Mouse (Mus musculus) lung, adult 18-20 months (tissue): ENCODE measurements at regions not wholly inside any gene's neighbourhood (a gene's known extent, or its start where the extent isn't known, plus 50 kb on each side); places are given as distances from the start of the nearest gene placed in this dataset.

Experiments
- DNase-seq, 2 experiments: peaks; one replicate each; pipeline ENCODE4 v3.0.0; 2022; ENCODE audit warnings: mixed read lengths in 2 of 2

DNA sequence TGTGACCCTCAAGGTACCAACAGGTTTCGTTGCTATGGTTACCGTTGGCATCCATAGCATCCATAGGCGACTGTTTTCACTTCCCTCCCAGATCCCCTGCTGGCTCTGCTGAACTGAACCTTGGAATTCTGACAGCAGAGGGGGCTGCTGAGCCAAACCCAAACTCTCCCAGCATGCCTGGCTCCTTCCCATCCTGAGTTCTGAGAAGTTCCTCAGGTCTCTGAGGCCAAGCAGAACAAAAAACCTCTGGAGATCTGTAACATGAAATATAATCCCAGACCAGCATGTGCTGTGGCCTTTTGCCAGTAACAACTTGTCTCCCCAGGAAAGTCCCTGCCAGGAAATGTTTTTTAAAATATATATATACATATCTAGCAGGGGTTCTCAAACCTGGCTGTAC, 56.1 kb upstream of the Clint1 start:
- peak; percentile 69 to 76 for DNase-seq

DNA sequence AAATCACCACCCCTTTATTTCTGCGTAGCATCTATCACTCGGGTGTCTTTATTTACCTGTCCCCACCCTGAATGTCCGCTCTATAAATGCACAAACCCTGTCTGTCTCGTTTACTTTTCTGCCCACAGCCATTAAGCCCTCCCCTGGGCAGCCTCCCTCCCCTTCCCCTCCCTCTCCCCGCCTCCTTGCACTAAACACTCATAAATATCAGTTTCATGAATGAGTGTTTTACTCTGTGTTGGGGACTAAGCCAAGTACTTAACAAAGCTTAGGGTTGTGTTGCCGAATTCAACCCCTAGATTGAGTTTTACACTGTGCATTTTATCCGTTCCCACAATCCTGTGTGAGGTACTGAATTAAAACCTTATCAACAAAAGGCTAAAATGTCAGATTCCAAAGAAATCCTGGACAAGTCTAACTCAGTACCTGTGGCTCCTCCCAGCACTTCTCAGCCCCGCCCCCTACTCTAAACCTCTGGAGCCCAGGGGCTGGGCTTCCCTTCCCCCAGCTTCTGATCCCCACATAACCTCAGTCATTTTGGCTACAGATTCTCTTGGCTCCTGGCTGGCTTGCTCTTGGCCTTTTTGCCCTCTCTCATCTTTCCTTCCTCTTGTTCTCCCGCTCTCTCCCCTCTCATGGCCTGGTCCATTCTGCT, 52.0 kb upstream of the Clint1 start:
- DNase-seq: peak; percentile 47 to 61
